Mouse (Mus musculus) testis, adult 2 months (tissue): ENCODE results near the gene Gstk1.

Experiments used
- CTCF ChIP-seq: fragments of 200-500 bp; IDR thresholded peaks from 2 replicates; pipeline ENCODE4 v1.5.1; 2012; ENCODE audit warnings: low read depth, mild to moderate bottlenecking, inconsistent platforms, low read length, moderate library complexity; ENCODE audit not compliant: control insufficient read depth, insufficient read depth, insufficient replicate concordance
- POLR2A ChIP-seq: fragments of 200-500 bp; IDR thresholded peaks from 2 replicates; pipeline ENCODE4 v1.6.1; 2012; ENCODE audit warnings: low read depth, mild to moderate bottlenecking, inconsistent platforms, low read length, moderate library complexity; ENCODE audit not compliant: control insufficient read depth

DNA sequence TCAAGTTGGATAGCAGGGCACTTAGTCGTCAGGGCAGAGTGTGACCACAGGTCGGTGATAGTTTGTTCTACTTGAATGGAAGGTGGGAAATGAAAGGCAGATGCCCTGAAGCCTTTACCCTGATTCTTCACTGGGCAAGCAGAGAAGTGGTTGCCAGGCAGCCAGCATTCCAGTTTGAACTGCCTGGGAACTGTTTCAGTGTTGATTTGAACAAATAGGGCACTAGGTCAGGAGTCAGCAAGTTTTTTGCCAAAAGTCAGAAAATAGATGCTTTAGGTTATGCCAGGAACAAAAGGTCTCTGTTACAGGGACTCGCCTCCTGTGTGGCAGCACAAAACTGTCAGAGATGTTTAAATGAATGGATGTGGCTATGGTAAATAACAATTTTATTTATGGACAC is 23.4 kb upstream of the Gstk1 start:
- TF ChIP-seq CTCF (no peak), POLR2A (no peak)
